Mouse (Mus musculus) kidney, postnatal 36 days (tissue): Measurements from ENCODE around the gene Flrt3.

ENCODE experiments used
- DNase-seq, 2 experiments: peaks; one replicate each; pipeline ENCODE4 v3.0.0; 2021 to 2022; ENCODE audit warnings: mixed read lengths in 2 of 2

The Flrt3 gene

DNA sequence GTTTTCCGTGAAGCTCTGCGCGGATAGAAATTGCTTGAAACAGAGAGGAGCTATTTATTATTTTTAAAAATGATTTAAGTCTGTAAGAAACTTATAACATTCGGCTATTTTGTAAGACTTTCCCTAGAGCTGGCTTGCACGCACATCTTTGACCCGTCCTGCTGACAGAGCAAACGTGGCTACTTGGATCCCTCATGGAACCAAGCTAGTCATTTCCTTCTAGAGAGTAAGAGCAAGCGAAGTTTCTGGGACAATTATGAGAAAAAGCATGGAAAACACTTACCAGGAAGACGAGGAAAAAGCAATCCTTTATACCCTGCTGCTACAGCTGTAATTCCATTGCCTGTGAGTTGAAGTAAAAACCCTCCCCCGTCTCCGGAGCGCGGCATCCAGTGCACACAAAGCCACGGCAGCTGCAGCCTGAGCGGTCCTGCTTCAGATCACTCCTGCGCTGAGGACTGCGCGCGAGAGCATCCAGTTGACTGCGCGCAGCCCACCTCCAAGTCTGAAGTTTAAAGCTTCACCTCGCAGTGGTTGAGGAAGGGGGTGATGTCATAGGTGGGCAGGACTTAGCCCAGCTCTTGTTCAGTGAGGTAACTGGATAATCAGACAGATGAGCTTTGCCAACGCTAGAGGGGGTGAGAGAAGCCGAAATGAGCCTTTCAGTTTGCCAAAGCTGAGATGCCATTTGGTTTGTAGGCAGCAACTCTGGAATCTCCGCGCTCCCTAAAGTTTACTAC, at the start of gene Flrt3:
Flrt3 (minus strand) TSS at position 507 of the 740 bp plus-strand sequence.
- DNase-seq = peak; percentile 92 to 95

DNA sequence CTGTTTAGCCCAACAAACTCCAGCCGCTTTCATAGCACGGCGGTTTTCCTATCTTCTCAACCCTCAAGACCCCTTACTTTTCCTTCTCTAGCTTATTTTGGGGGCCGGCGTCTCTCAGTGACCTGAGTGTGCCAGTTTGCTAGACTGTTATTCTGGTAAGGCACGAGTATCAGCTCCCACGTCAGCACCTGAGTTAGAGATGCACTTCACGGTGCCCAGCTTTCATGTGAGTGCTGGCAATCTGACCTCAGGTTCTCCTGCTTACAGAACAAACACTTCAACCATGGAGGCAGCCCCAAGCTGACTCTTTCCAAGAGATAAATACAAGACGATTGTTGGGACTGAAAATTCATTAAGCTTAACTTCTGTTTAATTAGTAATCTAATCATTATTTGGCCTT, 46.1 kb upstream of the Flrt3 start:
- DNase-seq = no peak

DNA sequence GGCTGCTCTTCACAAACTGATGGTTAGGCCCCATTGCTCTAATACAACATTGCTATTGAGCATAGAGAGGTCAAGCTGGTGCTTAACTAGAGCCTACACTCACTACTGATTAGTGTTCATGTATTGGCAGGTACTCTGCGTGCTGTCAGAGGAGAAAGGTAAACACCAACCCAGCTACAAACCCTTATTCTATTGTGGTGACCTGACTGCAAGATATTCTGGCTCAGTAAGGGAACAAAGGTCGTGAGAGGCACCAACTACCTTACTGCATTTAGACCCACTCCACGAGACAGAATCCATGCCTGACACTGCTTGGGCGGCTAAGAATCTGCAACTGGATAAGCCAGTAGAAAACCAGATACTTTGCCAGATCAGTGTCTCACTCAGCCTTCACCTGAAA, 44.6 kb upstream of the Flrt3 start:
- no peak for DNase-seq

DNA sequence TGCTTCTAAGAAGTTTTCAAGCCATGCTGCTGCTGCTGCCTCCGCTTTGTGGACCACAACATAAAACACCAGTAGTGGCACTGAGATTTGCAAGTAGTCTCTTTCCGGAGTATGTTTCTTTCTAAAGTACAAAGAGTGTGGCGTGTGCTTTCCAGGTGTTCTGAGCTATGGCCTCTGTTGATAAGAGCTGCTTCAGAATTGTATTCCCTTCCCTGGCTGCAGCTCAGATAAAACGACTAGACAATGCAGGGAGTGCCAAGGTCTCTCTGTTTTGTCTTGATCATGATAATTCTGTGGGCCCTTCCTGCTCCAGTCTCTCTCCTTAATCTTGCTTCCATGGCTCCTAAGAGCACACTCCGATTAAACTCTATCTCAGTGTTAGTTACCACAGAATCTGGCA, 36.3 kb upstream of the Flrt3 start:
- DNase-seq = no peak

DNA sequence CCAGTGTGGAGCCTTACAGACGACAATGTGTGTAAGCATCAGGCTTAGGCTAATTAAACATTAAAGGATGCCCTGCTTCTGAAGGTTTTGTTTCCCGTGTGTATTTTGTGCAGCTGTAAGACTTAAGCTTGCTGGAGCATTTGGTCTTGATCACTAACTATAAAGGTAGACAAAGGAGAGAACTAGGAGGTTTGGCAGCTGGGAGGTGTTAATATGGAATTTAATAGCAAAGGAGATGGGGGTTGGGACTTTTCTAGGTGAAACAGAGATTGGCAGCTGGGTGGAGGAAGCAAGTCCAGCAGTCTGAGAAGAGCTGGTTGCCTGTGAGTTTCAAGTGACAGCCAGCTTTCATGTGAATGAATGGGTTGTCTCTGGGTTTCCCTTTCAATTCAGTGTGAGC, 34.0 kb upstream of the Flrt3 start:
- no peak for DNase-seq

DNA sequence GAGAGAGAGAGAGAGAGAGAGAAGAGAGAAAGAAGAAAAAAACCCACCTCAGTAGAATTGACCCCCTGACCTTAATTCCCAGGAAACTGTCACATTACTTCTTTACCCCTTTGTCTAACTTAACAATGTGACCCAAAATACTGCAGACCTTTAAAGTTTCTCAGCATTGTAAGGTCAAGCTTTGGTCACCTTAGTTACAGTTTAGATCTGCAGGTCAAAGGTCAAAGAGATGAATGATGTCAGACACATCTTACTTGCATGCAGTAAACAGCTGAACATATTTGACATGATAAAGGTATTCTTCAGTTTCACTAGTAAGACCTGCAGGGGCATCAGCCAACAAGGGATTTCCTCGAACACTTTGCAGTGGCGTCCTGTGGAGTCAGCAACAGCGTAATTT, 32.9 kb upstream of the Flrt3 start:
- no peak for DNase-seq

DNA sequence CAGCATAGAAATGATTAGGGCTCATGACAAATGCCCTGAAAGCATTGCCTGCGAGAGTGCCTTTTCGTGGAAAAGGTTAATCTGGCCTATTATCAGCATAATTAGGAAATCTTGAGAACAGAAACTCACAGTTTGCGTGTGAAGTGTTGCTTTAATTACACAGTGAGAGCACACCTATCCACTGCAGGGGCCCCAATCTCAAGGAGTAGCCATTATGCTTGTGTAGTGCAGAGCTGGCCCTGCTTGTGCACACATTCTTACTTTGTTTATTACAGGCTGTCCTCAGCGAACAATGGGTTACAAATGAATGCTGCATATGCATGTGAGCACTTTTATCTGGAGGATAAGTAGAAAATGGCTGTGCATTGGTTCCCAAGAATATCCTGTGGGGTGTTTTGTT, 32.1 kb upstream of the Flrt3 start:
- DNase-seq = no peak

DNA sequence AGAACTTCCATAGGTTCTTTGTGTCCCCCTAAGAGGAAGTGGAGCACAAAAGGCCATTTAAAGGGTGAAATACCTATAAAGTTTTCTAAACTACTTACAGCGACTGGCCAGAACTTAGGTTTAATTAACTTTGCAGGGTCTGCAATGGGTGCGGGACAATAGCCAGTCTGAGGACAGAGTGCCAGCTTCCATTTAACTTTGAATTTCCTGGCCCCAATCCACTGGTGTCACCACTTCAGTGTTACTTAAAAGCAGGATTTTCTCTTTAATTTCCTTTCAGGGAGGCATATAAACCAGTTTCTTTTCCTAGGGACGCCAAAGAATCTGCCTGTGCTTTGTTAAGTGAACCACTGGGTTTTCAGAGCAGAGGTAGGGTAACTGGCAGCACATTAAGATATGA, 27.3 kb upstream of the Flrt3 start:
- DNase-seq = no peak

DNA sequence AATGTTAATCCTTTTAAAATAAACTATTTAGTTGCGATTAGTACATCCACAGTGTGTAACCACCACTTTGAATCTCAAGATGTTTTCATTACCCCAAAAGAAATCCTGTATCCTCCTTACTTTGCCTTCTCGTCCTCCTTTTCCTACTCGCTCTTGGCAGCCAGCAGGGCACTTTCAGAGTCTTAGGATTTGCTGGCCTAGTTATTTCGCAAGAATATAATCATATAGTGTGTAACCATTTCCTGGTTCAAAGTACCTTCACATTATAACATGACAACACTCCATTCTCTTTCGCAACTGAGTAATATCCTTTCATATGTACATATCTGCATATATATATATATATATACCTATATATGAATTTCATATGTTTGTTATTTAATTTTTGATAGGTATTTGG, 22.6 kb upstream of the Flrt3 start:
- no peak for DNase-seq

DNA sequence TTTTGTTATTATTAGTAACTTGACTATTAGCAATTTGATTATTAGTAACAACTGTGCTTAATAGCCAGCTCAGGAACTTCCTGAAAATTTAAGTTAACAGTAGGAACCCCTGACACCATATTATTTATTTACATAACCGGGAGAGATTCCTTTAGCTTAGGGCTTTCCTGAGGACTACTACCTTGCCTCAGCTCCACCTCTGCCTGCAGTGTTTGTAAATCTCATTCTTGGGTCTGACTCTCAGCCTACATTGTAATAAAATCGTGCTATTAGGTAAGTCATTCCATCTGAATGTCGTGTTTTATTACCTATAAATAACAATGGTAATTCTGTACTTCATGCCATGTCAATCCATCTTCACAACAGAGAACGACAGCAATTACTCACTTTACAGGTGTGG, 21.2 kb upstream of the Flrt3 start:
- DNase-seq = no peak

DNA sequence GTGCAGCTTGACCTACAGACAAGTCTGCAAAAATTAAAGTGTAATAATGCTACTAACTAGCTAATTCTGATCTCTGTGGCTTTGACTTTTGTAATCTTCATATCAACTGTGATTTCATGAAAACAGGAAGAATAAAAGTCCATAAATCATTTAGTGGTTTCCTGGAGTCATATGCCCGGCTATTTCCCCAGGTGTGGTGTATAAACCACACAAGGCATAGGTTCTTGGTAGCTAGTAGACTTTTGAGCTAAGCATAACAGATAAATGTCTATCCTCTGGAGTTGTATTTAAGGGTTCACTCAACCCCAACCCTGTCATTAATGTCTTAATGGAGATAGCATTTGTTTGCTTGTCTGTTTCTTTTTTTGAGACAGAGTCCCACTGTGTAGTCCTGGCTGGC, 20.1 kb upstream of the Flrt3 start:
- DNase-seq = no peak

DNA sequence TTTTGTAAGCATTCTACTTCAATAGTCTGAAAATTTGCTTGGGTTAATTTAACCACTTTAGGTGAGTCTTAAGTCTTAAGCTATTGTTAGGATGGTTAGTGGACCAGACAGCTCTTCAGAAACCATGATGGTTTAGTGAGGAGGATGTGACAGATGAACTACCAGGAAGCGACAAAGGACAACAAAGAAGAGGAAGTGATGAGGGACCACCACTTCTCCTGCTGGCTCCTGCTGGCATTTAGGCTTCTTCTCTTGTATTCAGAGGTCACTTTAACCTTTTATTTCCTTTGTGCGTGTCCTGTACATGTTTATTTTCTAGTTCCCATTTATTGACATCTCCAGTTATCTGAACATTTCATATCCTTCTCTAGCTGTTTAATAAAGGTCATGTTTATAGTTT, 19.6 kb upstream of the Flrt3 start:
- DNase-seq = no peak

DNA sequence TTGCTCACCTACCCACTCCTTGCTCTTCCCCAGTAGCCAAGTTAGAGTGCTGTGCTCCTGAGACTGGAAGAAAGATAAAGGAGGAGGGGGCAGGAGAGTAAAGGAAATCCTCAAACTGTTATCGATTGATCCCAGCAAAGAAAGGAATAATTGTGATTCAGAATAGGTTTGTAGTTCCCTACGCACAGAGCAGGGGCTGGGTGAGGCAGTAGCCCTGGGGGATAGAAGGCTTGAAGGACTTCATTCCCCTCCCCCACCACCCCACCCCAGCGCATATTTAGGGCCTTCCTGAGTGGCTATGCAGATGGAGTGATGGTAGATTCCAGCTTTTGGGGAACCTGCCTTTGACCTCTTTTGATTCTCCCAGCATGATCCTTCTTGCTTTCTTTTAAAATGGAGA, 5.5 kb upstream of the Flrt3 start:
- no peak for DNase-seq

DNA sequence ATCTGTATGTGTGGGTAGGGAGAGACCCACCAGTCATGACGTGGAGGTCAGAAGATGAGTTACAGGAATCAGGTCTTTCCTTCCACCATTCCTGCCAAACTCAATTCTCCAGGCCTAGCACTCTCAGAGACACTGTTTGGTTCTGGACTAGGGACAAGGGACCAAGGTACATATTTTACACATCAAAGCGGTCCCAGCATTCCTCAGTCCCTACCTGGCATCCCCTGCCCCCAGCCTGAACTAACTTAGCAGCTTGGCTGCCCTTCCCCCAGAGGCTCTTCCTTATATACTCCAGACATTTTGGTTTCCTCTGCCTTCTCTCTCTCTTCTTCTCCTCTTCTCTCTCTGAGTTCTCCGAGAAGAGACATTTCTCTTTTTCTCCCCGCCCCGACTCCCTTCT, 2.2 kb upstream of the Flrt3 start:
- no peak for DNase-seq

DNA sequence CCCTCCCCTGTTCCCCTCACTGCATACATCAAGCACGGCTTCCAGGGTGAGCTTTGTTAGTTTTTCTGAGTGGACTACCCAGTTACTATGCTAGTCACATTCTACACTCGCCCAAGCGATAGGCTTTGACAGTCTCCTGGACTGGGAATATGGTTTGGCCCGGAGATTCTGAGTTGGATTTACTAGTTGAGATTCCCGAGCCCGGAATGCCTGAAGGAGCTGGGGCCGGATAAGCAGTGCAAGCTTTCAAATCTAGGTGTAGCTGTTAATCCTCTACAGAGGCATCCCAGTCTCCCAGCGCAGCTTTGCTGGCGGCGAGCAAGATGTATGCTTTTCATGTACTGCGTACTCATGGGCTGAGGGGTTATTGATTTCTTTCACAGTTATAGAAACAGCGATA, 812 bp downstream of the Flrt3 start:
- peak; percentile 7 to 42 for DNase-seq

DNA sequence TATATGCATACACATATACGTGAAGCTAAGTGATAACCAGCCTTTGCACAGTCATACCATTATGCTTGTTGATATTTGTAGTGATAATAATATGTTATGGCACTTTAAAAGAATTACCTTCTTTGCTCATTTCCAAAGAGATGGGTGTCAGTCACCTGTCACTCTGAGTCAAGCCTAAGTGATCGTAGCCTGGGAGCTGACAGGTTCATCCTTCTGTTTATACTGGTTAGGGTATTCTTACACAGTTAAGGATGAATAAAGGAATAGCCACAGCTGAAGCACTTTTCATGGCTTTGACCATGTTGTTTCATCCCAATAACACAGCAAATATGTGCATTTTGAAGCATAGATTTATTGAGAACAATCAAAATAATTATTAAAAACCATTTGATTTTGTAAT, 1.5 kb downstream of the Flrt3 start:
- no peak for DNase-seq

DNA sequence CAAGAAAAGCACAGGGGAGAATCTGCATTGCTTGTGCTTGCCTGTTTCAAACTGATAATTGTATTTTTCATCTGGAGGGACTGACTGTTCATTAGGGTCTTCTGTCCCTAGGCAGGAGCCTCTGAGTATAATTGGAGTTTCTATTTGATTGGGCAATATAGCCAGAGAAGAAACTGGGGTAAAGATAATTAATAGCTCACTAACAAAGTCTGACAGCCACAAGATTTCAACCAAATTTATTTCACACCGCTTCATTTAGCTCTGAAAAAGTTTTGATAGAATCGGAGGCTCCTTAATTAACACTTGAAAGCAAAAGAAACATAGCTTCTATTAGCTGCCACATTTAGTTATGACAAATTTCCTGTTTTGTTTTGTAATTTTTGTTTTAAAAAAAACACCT, 2.2 kb downstream of the Flrt3 start:
- no peak for DNase-seq

DNA sequence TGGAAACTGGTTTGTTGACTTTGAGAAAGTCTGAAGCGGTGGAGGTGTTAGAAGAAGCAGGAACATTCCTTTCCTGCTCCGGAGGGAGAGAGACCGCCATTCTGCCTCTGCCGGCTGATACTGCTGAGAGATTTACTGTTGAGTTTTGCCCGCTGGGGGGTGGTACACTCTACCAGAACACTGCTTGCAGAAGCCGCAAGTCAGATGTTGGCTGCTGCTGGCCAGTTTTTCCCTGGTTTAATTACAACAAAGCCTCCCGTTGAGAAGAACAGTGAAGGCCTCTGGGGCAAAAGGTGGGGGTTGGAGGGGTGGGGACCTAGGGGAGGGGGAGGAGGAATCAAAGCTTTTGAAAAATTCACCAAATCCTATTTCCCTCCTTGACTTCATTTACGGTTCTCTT, 3.0 kb downstream of the Flrt3 start:
- peak; percentile 71 to 85 for DNase-seq

DNA sequence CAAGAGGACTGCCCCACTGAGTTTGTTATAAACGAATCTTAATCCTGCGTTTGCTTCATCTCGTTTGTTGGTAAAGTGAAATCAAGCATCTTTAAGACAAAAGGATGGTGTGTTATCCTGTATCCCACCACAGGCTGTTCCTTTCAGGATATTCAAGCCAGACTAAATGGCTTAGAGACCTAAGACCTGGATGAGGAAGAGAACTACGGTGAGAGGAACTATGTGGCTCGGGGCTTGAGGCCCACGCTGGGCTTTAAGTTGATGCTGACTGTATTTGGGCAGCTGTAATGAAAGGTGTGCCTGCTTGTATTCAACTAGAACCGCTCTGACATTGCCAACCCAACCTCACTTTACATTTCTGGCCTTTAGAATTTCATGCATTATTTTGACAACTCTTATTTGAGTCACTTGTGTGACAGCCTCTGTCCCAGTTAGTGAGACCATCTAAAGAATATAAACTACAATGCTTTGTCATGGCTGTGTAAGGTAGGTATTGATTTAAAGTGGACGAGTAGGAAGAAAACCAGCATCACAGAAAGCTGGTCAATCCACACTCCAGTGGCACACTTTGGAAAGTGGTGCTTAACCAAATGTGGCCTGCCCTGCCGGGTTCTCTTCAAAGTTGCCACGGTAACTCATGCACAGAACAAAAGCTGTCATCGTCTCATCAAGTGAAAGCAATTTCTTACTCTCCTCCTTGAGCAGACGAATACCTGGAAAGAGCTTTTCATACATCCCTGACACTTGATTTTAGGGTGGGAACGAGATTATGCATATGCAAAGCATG, 3.8 kb downstream of the Flrt3 start:
- no peak for DNase-seq

DNA sequence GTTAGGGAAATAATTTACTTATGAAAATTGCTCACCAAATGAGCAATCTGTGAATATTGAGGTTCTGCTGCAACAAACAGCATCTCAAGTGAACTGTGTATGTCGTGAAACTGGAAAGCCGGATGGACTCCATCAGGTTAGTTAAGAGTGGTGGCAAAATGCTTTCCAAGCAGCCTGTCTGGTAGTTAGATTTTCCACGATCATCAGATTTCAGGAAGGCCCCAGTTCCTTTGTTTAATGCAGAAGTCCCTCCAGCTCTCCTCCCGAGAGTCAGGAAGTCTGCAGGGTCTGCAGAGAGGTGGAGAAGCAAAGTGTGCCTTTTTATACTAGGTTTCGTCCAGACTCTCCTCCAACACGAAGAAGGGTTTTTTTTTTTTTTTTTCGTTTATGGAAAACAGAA, 4.4 kb downstream of the Flrt3 start:
- DNase-seq = no peak

DNA sequence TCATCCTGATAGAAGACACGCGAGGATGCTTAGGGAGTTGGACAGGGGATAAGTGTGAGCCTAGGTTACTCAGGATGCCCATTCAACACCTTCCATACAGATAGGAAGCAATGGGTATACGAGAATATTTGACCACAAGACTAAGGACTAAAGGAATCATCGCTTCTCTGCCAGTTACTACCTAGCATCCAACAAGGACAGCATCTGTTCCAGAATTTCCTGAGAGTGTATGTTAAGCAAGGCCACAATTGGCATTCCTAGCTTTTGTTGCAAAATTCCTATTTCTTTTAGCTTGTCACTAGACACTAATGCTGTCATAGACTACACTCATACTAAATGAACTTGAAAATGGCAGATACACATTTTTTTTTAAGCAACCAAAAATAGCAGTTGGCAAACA, 6.9 kb downstream of the Flrt3 start:
- no peak for DNase-seq

DNA sequence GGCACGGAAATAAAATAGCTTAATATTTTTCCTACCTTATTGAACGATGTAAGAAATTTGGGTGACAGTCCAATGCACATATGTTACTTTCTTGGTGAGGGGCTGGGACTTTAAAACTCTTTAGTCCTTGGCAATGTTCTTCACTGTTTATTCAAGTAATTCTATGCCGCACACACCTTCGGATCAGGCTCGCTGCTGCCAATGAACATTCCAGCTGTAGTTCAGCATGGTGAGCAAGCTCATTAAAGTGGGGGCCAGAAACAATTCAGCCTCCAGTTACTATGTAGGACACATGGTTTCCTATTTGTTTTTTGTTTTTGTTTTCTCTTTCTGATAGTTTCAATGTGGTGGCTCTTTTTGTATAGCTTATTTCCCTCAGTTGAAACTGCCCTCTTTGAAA, 8.6 kb downstream of the Flrt3 start:
- DNase-seq = no peak

DNA sequence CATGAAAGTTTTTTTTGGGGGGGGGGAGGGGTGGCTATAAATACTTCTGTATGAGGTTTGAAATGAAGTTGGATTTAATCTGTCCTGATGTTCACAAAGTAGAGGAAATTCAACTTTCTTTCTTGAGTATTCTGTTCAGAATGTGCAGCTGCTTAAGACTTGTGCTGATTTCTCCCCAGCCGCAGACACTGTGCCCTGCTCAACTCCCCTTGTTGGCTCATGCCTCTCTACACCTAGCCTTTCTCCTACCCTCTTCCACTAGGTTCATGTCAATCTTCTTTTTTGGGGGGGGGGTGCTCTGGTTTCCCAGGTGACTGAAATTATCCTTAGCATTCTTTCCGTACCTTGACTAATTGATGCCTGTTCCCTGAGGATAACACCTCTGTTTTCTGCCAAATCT, 17.3 kb downstream of the Flrt3 start:
- no peak for DNase-seq

DNA sequence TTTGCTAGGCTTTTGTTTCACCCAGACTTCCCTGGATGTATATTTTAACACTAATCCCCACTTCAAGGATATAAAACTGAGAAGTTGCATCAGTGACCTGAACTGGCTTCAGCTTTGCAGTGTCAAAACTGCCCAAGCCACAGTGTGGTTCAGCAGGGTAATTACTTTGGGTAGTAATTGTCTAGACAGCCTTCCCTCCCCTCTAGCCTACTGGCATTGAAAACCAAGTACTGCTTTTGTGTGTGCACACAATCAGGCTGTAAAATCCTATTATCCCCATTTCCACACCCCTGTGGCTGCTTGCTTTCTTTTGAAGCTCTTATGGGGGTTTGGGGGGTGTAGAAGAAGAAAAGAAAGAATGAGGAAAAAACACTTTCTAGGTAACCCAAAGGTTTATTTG, 17.8 kb downstream of the Flrt3 start:
- DNase-seq = no peak
